Mouse (Mus musculus): ENCODE data around the gene Rcor2.

Rcor2 gene

DNA sequence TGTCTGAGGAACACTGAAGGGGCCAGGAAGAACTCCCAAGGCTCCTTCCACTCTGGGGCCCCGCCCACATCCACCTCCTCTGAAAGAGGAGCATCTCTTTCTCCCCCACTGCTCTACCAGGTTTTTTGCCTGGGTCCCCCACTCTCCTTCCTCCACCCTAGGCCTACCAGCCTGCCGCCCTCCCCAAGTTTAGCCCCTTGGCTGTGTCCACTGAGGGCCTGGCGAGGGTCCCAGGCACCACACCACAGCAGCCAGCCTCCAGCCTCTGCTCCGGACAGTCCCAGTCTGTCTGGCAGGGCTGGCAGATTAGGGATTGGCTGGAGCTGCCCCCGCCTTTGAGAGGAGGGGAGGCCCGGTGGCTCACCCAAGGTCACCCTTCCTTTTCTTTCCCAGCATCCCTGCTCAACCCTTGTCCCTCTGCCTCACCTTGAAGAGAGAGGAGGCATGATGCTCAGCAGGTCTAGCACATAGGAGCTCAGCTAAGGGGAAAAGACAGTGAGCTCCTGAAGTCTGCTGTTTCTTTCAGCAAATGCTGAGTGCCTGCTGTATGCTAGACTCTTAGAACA, 2.3 kb upstream of the Rcor2 start:
- in situ Hi-C loops (cut with MseI, MboI), result loop anchor here in 1 of 2 experiments (5.0 kb wide), 1 partner anchor 82 kb away; no protein-coding TSS in a partner anchor

- in situ Hi-C loops (cut with MseI, MboI), result loop anchor here in 1 of 2 experiments (5.0 kb wide), 1 partner anchor 82 kb away; no protein-coding TSS in a partner anchor
Observed at GRCm38 (mm10) chr19:7265478-7266191, 1.5 kb upstream of the Rcor2 start.

DNA sequence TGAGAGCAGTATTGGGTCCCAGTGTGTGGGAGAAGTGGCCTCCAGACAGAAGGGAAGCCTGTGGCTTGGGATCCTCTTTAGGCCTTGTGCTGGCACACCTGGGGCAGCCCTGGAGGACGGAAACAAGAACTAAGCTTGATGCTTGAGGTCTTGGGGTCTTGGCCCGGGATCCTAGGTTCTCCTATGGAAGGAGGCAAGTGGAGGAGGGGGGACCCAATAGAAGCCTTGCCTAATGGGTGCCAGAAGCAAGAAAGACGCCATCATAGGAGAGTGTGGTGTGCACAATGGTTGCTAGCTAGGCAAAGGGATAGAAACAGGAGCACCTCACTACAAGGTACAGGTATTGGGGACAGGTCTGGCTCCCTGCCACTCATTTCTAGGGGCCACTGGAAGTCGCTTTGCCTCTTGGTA, 699 bp upstream of the Rcor2 start:
- in situ Hi-C loops (cut with MseI, MboI), result loop anchor here in 1 of 2 experiments (5.0 kb wide), 1 partner anchor 81 kb away; no protein-coding TSS in a partner anchor

DNA sequence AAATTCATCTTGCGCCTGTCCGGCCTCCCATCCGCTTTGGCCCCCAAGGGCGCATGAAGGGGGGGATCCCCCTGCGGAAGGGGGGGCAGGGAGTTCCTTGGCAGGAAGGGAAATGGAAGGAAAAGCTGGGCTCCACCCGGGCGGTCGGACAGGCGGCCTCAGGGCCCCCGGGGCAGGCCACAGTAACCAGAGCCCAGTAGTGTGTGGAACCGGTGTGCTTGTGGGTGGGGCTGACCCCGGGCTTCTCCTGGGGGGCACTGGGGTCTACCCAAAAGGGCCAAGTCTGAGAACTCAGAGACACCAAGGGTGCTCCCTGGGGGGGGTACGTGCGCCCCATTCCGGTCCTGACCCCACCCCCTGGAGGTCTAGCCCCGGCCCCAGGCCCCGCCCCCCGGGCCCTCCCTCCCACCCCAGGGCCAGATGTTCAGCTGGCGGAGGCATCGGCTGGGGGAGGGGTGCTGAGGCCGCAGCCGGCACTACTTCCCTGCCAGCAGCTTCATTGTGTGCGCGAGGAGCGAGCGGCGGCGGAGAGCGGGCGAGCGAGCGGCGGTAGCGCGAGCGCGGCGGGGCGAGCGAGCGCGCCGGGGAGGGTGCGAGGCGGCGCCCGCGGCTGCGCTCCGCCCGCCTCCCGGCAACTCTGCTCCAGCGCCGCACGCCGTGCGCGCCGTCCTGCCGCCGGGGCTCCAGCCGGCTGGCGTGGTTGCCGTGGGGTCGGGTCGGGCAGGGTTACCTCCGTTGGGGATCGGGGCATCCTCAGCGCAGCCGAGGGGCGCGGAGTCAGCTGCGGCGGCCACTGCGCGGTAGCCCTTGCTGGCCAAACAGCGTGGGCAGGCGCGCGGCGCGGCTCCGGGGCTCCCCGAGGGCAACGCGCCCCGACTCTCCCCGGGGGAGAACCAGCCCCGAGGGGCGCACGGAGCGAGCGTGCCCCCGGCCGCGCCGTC, 926 bp downstream of the Rcor2 start:
- in situ Hi-C loops (cut with MseI, MboI), result loop anchor here in 1 of 2 experiments (5.0 kb wide), 1 partner anchor 79 kb away; no protein-coding TSS in a partner anchor

DNA sequence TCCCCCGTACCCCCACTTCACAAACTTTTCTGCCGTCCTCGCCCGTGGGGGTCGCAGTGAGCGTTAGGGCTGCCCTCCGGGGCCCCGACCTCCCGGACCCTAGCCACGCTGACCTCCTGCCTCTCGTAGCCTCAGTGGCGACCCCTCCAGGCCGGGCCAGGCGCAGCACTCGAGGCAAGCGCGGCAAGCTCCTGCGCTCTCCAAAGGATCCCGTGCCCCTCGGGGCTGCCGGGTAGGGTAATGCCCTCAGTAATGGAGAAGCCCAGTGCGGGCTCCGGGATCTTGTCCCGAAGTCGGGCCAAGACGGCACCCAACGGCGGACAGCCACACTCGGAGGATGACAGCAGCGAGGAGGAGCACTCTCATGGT, 1.6 kb downstream of the Rcor2 start:
- in situ Hi-C loops (cut with MseI, MboI), result loop anchor here in 1 of 2 experiments (5.0 kb wide), 1 partner anchor 79 kb away; no protein-coding TSS in a partner anchor

- in situ Hi-C loops (cut with MseI, MboI), result loop anchor here (5.0 to 10.0 kb wide), 2 partner anchors 78 to 145 kb away; partner anchors contain the start of gene 2700081O15Rik (in 1 of the 2)
Observed at GRCm38 (mm10) chr19:7269290-7270044, 2.3 kb downstream of the Rcor2 start.

GRCm38 (mm10) chr19:7273486-7273885, 6.4 kb downstream of the Rcor2 start:
- in situ Hi-C loops (cut with MseI, MboI), result loop anchor here in 1 of 2 experiments (10.0 kb wide), 1 partner anchor 141 kb away; the partner anchor contains the start of gene 2700081O15Rik

DNA sequence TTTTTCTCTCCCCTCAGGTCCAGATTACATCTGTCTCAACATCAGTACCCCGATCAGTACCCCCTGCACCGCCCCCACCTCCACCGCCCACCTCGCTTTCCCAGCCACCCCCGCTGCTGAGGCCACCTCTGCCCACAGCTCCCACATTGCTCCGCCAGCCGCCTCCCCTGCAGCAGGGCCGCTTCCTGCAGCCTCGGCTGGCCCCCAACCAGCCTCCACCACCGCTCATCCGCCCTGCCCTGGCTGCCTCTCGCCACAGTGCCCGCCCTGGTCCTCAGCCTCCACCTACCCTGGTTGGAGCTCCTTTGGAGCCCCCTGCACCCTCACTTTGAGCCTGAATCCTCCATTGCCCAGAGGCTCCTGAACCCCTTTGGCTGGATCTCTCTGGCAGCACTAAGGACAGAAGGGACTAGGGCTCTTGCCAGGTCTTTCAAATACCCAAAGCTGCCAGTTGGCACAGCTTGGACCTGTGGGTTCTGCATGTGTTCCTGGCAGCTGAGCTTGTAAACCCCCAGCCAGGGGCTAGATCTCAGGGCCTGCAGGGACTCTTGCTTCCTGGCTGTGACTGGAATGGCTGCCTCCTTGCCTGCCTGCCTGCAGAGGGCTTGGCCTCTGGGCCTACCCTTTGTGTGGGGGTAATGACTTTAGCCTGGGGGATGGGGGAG, 7.3 kb downstream of the Rcor2 start:
- in situ Hi-C loops (cut with MseI, MboI), result loop anchor here in 1 of 2 experiments (10.0 kb wide), 1 partner anchor 140 kb away; the partner anchor contains the start of gene 2700081O15Rik

- in situ Hi-C loops (cut with MseI, MboI), result loop anchor here in 1 of 2 experiments (10.0 kb wide), 1 partner anchor 140 kb away; the partner anchor contains the start of gene 2700081O15Rik
Observed at GRCm38 (mm10) chr19:7275131-7275789, 8.1 kb downstream of the Rcor2 start.

DNA sequence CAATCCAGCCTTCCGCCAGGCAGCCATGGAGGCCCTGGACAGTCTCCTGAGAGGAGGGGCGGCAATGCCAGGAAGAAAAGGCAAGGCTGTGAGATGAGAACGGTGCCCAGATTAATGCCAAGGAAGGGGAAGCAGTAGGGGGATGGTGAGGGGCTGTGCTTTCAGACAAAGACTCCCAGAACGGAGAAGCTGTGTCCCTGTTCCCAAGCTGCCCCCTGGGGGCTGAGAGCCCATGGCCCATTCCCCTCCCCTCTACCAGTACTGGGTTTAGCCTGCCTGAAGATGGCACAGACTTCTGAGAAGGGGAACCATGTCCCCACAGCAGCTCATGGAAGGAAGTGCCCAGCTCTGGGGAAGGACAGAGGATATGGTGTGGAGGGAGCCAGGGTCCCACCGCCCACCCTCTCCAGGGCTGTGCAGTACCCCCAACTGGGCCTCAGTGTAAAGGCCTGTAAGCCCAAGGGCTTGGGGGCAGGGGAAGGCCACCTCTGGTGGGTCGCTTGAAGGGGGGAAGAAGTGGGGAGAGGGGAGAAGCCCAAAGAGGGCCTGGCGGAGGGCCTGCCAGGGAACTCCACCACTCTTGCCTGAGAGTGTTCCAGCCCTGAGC, 9.0 kb downstream of the Rcor2 start:
- in situ Hi-C loops (cut with MseI, MboI), result loop anchor here in 1 of 2 experiments (10.0 kb wide), 1 partner anchor 139 kb away; the partner anchor contains the start of gene 2700081O15Rik

GRCm38 (mm10) chr19:7276796-7277195, 9.7 kb downstream of the Rcor2 start:
- in situ Hi-C loops (cut with MseI, MboI), result loop anchor here in 1 of 2 experiments (10.0 kb wide), 1 partner anchor 138 kb away; the partner anchor contains the start of gene 2700081O15Rik

DNA sequence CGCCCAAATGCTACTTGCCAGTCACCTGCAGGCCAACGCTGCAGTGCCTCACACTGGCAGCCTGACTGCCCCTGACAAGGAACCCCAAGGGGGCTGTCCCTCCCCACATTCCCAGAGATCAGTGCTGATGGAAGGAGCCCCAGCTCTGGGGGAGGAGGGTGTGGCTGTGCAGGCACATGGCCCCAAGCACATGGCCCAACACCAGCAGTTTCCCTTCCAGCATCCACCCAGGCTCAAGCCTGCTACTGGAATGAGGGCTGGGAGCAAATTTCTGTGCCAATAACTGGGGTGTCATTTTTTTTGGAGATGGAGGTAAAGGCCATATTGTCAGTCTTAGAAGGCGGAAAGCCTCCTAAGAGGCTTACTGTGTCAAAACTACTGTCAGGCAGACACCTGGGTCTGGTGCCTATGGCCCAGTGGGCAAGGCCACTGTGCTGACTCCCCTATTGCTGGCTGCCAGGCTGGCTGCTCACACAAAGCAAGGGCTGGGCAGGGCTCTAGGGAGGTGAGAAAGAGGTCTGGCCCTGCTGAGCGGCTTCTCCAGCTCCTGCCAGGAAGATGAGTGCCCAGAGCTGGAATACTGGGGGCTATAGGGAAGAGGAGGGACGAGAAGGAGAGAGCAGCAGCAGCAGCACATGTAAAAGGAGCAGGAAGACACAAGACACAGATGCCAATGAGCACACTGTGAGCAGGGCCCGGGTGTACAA, 11.2 kb downstream of the Rcor2 start:
- in situ Hi-C loops (cut with MseI, MboI), result loop anchor here in 1 of 2 experiments (10.0 kb wide), 1 partner anchor 136 kb away; the partner anchor contains the start of gene 2700081O15Rik

DNA sequence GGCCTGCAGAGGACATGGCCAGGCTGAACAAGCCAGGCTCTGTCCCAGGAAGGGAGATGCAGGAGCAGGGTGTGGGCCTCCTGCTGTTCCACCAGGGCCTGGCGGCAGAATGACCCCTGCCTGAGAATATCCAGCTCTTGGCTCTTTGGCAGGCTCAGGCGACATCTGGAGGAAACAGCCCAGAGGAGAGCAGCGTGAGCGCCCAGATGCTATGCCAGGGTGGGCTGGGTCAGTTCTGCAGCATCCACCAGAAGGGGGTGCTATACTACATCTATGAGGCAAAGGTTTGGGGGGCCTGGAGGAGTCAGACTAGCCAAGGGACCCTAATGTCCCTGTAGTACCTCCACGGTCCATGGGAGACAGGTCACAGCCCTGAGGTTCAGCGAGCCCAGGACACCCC, 12.0 kb downstream of the Rcor2 start:
- in situ Hi-C loops (cut with MseI, MboI), result loop anchor here in 1 of 2 experiments (10.0 kb wide), 1 partner anchor 136 kb away; the partner anchor contains the start of gene 2700081O15Rik

- in situ Hi-C loops (cut with MseI, MboI), result no loop called here
Observed at GRCm38 (mm10) chr19:7280557-7281330, 13.6 kb downstream of the Rcor2 start.

DNA sequence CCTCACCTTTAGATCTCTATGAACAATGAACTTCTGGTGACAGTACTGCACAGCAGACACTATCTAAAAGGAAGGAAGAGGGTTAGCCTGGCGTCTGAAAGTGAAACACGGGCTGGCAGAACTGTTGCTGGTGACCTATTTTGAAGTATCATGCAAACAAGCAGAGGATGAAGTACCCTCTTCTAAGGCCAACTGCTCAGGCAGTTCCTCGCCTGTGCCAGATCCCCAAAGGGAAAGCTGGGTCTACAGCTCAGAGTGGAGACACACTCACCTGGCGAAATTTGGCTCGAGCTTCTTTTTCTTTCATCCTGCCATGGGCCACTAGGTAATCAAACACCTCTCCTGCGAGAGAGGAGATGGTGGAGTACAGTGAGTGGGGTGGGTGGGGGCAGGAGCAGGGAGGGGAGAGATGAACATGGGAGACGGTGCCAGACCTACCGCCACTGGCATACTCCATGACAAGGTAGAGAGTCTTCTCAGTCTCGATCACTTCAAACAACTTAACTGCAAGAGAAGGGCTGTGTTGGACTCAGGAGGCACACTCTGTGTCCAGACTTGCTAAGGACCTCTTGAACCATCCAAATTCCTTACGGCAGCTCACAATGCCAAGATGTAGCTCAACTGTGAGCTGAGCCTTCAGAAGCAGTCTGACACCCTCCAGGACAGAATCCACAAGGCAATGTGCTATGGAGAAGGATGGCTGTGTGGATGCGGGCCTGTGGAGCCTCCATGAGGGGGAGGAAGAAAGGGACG, 19.6 kb downstream of the Rcor2 start:
- in situ Hi-C loops (cut with MseI, MboI), result no loop called here

DNA sequence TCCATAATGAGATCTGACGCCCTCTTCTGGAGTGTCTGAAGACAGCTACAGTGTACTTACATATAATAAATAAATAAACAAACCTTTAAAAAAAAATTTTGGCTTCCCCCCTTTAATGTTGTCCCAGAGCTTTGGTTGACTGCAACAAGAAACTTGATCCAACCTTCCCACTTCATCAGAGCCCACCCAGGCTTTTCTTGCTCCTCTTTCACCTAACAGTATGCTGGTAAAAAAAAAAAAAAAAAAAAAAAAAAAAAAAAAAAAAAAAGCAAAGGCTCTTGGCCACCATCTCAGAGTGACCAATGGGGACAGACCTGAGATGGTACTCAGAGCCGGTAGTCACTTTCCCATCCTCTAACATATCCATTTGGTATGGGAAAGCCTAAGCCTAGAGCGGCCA, 21.2 kb downstream of the Rcor2 start:
- in situ Hi-C loops (cut with MseI, MboI), result no loop called here

DNA sequence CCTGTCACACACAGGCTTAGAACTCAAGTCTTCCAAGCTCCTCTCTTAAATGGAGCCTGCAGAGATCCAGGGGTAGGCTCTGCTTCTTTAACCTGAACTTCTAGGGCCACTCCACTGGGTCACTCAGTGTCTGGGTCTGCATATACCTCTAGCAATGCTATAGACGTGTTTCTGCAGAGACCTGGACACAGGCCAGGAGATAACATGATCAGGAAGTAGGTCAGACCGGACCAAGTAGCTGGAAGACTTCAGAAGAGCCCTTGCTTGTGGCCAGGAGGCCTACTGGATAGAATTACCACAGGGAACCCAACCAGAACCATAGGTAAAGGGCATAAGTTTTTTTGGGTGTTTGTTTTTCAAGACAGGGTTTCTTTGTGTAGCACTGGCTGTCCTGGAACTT, 22.6 kb downstream of the Rcor2 start:
- in situ Hi-C loops (cut with MseI, MboI), result no loop called here

Data from mouse trophoblast stem cell (cell line).